Mouse (Mus musculus): ENCODE measurements at regions not wholly inside any gene's neighbourhood (a gene's known extent, or its start where the extent isn't known, plus 50 kb on each side); places are given as distances from the start of the nearest gene placed in this dataset.
A peak's percentile ranks its signal among the peaks of the same experiment; 100 is the strongest.

DNA sequence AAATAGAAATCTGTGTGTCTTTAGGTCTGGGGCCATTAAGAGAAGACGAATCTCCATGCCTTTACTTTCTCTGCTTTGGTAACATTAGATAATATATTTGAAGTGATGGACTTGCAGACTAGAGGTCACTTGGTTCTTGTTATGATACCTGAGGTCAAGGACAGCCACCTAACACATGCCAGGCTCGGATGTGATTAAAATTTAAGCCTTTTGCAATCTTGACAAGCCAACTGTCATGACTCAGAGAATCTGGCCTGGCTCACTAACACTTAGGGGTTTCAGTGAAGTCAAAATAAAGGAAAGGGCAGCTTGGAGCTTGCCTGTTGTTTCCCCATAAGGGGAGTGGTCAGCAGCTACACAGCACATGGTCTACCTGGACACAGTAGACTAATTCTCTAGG lies 320.4 kb upstream of the Tbc1d5 start:
- Histone ChIP-seq H3K36me3 (ENCODE audit: insufficient read depth, low read length) (no peaks in the 10 kb centered on the region), H3K9me3 (ENCODE audit: low read length) (no peaks in the 10 kb centered on the region), H3K27ac (ENCODE audit: low read length) (no peak overlapping the region), H3K4me2 (replicated peaks; ENCODE audit: low read depth, low read length) (no peak overlapping the region), H3K4me1 (ENCODE audit: insufficient read depth, low read length) (no peaks in the 10 kb centered on the region), H3K27me3 (ENCODE audit: insufficient read depth, low read length) (no peaks in the 10 kb centered on the region), H3K4me3 (ENCODE audit: low read length) (no peak overlapping the region), H3K9ac (replicated peaks; ENCODE audit: low read length) (no peak overlapping the region)
- ATAC-seq (ENCODE audit: low FRiP score, low TSS enrichment): no peak
- WGBS: 65% methylated on average over 2 of the region's 2 CpGs

DNA sequence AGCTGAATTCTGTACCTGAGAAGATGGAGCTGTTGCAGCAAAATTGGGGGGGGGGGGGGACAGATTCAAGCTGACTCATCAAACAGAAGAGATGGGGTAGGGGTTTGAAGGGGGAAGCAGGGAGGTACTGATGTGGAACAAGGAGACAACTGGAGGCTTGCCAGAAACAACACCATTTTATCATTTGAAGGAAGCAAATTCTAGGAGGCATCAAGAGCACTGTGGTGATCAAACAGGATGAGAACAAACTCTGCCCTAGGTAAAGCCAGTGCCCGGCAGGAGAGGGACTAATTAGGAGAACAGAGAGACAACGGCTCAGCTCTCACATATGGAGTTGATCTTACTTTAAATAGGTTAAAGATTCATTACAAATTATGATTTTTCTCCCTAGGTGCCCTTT lies 315.9 kb upstream of the Tbc1d5 start:
- Histone ChIP-seq H3K9ac (replicated peaks; ENCODE audit: low read length) (no peak overlapping the region), H3K27me3 (ENCODE audit: insufficient read depth, low read length) (no peaks in the 10 kb centered on the region), H3K4me2 (replicated peaks; ENCODE audit: low read depth, low read length) (no peak overlapping the region), H3K27ac (ENCODE audit: low read length) (no peak overlapping the region), H3K36me3 (ENCODE audit: insufficient read depth, low read length) (no peaks in the 10 kb centered on the region), H3K9me3 (ENCODE audit: low read length) (no peaks in the 10 kb centered on the region), H3K4me1 (ENCODE audit: insufficient read depth, low read length) (no peaks in the 10 kb centered on the region), H3K4me3 (ENCODE audit: low read length) (no peak overlapping the region)
- no peak for ATAC-seq (ENCODE audit: low FRiP score, low TSS enrichment)
- 56% methylated on average over 2 of the region's 2 CpGs for WGBS

DNA sequence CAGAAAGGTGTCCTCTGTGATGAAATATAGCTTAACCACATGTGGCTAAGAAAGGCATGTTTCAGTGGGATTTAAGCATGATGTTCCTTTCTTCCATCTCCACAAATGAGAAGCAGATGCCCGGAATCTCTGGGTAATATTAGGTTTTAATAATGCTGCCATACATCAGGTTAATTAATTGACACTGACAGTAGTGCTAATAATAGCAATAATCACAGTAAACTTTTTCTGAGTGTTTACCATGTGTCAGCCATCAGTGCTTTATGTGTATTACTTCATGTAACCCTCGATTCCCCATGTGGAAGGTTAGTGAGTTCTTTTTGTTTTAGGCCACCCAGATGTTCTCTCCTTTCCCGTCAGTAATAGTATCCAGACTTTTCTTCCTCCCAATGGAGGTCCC lies 310.2 kb upstream of the Tbc1d5 start:
- WGBS: 82% methylated on average over 3 of the region's 3 CpGs
- H3K4me3 ChIP-seq (ENCODE audit: low read length): no peak overlapping the region
- no peak overlapping the region for H3K27ac ChIP-seq (ENCODE audit: low read length)
- H3K27me3 ChIP-seq (ENCODE audit: insufficient read depth, low read length): no peaks in the 10 kb centered on the region
- H3K9me3 ChIP-seq (ENCODE audit: low read length): no peaks in the 10 kb centered on the region
- no peaks in the 10 kb centered on the region for H3K36me3 ChIP-seq (ENCODE audit: insufficient read depth, low read length)
- no peak for ATAC-seq (ENCODE audit: low FRiP score, low TSS enrichment)
- no peaks in the 10 kb centered on the region for H3K4me1 ChIP-seq (ENCODE audit: insufficient read depth, low read length)
- no peak overlapping the region for H3K4me2 ChIP-seq (replicated peaks; ENCODE audit: low read depth, low read length)
- no peak overlapping the region for H3K9ac ChIP-seq (replicated peaks; ENCODE audit: low read length)

DNA sequence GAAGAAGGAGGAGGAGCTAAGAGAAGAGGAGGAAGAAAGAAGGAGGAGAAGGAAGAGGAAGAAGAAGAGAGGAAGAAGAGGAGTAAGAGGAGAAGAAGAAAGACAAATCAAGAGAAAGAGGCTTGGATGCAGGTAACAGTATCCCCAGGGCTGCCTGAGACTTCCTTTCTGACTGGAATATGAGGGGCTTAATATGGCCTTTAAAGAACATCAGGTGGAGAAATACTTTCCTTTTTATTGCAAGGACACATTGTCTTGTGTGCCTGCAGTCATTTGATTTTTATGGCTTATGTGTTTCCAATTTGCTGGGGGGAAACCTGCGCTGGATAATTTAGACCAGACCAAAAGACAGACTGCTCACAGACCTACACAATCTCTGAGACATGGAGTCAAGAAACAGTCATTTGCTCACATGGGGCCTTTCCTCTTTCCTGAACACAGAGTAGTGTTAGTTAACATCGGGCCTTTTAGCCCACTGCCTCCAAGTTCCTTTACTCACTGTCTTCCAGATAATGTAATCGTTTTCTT lies 308.8 kb upstream of the Tbc1d5 start:
- Histone ChIP-seq H3K27me3 (ENCODE audit: insufficient read depth, low read length) (no peaks in the 10 kb centered on the region), H3K36me3 (ENCODE audit: insufficient read depth, low read length) (no peaks in the 10 kb centered on the region), H3K4me1 (ENCODE audit: insufficient read depth, low read length) (no peaks in the 10 kb centered on the region), H3K4me3 (ENCODE audit: low read length) (no peak overlapping the region), H3K9ac (replicated peaks; ENCODE audit: low read length) (no peak overlapping the region), H3K9me3 (ENCODE audit: low read length) (no peaks in the 10 kb centered on the region), H3K27ac (ENCODE audit: low read length) (no peak overlapping the region), H3K4me2 (replicated peaks; ENCODE audit: low read depth, low read length) (no peak overlapping the region)
- 84% methylated on average over 3 of the region's 3 CpGs for WGBS
- no peak for ATAC-seq (ENCODE audit: low FRiP score, low TSS enrichment)

DNA sequence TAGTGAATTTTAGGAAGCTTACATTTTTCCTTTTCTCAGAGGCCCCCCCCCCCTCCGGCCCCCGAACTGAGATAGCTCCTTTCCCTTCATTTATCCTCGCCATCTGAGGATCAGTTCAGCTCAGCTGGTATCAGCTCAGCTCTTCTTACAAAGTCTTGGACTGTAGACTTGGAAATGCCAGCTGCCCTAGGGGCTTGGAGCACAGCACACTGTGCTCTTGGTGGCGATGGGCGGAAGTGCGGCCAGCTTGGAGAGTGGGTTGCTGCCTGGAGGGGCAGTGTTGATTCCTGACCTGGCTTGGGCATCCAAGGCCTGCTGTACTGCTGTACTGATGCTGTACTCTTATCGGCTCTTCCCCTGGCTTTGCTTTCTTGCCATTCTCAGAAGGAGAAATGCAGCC lies 298.7 kb upstream of the Tbc1d5 start:
- Histone ChIP-seq H3K4me3 (ENCODE audit: low read length) (no peak overlapping the region), H3K4me1 (ENCODE audit: insufficient read depth, low read length) (no peaks in the 10 kb centered on the region), H3K9ac (replicated peaks; ENCODE audit: low read length) (no peak overlapping the region), H3K27me3 (ENCODE audit: insufficient read depth, low read length) (no peaks in the 10 kb centered on the region), H3K36me3 (ENCODE audit: insufficient read depth, low read length) (no peaks in the 10 kb centered on the region), H3K4me2 (replicated peaks; ENCODE audit: low read depth, low read length) (no peak overlapping the region), H3K27ac (ENCODE audit: low read length) (no peak overlapping the region), H3K9me3 (ENCODE audit: low read length) (peaks cover 9% of the 10 kb centered on the region; the same call in 1 of the 2 replicates)
- 0 out of 2 replicates have a peak, but pooled peaks have one; percentile 31 for ATAC-seq (ENCODE audit: low FRiP score, low TSS enrichment)
- WGBS: 83% methylated on average over 7 of the region's 7 CpGs

DNA sequence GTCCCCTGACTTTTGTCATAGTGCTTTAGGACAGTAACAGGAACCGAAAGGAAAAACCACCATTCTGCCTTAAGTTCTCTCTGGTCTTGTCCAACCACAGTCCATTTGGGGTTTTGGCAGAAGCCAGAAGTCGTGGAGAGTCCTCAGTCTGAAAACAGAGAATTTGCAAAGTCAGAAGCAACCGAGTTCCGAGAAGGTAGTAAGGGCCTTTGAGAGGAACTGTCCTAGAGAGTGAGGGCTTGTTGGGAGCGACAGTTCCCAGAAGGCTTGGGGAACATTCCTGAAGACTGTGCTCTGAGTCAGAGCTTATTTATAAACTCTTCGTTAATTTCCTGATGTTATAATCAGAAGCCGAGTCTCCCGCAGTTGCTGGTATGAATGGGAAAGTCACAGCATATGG lies 298.3 kb upstream of the Tbc1d5 start:
- Histone ChIP-seq H3K4me2 (replicated peaks; ENCODE audit: low read depth, low read length) (no peak overlapping the region), H3K27ac (ENCODE audit: low read length) (no peak overlapping the region), H3K9ac (replicated peaks; ENCODE audit: low read length) (no peak overlapping the region), H3K27me3 (ENCODE audit: insufficient read depth, low read length) (no peaks in the 10 kb centered on the region), H3K4me1 (ENCODE audit: insufficient read depth, low read length) (no peaks in the 10 kb centered on the region), H3K9me3 (ENCODE audit: low read length) (peaks cover 9% of the 10 kb centered on the region; the same call in 1 of the 2 replicates), H3K4me3 (ENCODE audit: low read length) (no peak overlapping the region), H3K36me3 (ENCODE audit: insufficient read depth, low read length) (no peaks in the 10 kb centered on the region)
- ATAC-seq (ENCODE audit: low FRiP score, low TSS enrichment): no peak
- WGBS: 88% methylated on average over 8 of the region's 8 CpGs

DNA sequence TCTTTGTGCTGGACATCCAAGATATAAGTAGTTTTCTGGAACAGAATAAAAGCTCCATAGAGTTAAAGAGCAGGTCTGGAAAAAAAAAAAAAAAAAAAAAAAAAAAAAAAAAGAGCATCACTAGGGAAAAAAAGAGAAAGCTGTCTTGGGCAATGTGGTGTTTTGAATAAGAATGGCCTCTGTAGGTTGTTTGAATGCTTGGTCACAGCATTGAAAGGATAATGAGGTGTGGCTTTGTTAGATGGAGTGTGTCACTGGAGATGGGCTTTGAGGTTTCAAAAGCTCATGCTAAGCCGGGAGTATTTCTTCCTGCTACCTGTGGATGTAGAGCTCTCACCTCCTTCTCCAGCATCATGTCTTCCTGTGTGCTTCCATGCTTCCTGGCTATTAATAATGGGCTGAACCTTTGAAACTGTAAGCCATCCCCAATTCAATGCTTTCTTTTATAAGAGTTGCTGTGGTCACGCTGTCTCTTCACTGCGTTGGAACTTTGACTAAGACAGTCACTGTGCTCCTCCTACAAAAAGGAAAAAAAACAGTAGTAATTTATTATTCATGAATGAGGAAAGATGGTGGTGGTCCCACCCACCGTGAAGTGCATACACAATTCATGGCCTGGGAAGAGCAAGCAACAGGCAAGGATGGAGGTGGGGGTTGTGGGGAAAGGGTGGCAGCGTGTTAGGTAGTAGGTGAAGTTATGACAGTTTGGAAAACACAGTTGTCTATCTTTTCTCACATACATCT lies 283.2 kb upstream of the Tbc1d5 start:
- H3K36me3 ChIP-seq (ENCODE audit: insufficient read depth, low read length): no peaks in the 10 kb centered on the region
- H3K27ac ChIP-seq (ENCODE audit: low read length): no peak overlapping the region
- no peaks in the 10 kb centered on the region; the same call in 1 of the 2 replicates for H3K27me3 ChIP-seq (ENCODE audit: insufficient read depth, low read length)
- ATAC-seq (ENCODE audit: low FRiP score, low TSS enrichment): no peak
- no peaks in the 10 kb centered on the region for H3K4me1 ChIP-seq (ENCODE audit: insufficient read depth, low read length)
- no peak overlapping the region for H3K9ac ChIP-seq (replicated peaks; ENCODE audit: low read length)
- WGBS: 67% methylated on average over 5 of the region's 5 CpGs
- no peak overlapping the region; the same call in 1 of the 2 replicates for H3K4me2 ChIP-seq (replicated peaks; ENCODE audit: low read depth, low read length)
- H3K4me3 ChIP-seq (ENCODE audit: low read length): no peak overlapping the region
- 0 out of 2 replicates have a peak, but pooled peaks cover 3% of the 10 kb centered on the region for H3K9me3 ChIP-seq (ENCODE audit: low read length)

DNA sequence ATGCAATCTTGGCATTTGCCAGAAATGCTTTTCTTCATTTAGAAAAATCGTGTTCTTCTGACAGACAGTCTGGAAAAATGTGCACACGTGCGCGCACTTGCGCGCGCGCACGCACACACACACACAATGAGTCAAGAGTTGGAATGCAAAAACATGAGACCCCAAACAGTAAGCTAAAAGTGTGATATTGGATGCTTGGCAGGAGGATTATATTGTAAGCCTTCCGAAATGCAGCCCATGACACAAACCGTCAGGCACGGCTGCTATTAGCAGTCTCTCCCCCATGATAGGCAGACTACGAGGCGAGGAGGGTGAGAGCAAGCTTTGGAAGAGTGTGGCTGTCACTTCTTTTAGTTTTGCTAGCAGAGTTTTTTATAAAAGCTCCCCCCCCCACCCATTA lies 282.1 kb upstream of the Tbc1d5 start:
- no peak overlapping the region for H3K9ac ChIP-seq (replicated peaks; ENCODE audit: low read length)
- H3K4me3 ChIP-seq (ENCODE audit: low read length): no peak overlapping the region
- WGBS: 51% methylated on average over 14 of the region's 14 CpGs
- no peaks in the 10 kb centered on the region for H3K36me3 ChIP-seq (ENCODE audit: insufficient read depth, low read length)
- ATAC-seq (ENCODE audit: low FRiP score, low TSS enrichment): no peak
- H3K4me2 ChIP-seq (replicated peaks; ENCODE audit: low read depth, low read length): peak overlapping the region; percentile 34
- H3K27me3 ChIP-seq (ENCODE audit: insufficient read depth, low read length): no peaks in the 10 kb centered on the region; the same call in 1 of the 2 replicates
- H3K9me3 ChIP-seq (ENCODE audit: low read length): 0 out of 2 replicates have a peak, but pooled peaks cover 3% of the 10 kb centered on the region
- no peaks in the 10 kb centered on the region for H3K4me1 ChIP-seq (ENCODE audit: insufficient read depth, low read length)
- no peak overlapping the region for H3K27ac ChIP-seq (ENCODE audit: low read length)

DNA sequence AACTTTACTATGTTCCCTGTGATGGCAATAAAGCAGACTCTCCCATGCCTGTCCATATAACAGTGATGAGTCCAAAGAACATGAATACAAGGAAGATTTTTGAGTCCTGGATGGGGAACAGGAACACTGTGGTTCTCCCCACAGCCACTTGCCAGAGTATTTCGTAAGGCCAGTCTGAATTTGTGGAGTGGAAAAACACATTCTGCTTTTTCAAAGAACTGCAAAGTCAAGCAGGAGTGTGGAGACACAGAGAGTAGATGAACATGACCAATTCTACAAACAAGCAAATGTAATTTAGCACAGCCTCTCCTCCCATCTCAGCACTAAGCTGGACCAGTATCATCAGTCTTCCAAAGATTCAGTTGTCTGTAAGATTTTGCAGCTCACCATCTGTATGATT lies 280.0 kb upstream of the Tbc1d5 start:
- no peaks in the 10 kb centered on the region for H3K36me3 ChIP-seq (ENCODE audit: insufficient read depth, low read length)
- no peaks in the 10 kb centered on the region for H3K9me3 ChIP-seq (ENCODE audit: low read length)
- ATAC-seq (ENCODE audit: low FRiP score, low TSS enrichment): no peak
- H3K27me3 ChIP-seq (ENCODE audit: insufficient read depth, low read length): no peaks in the 10 kb centered on the region; the same call in 1 of the 2 replicates
- no peak overlapping the region for H3K9ac ChIP-seq (replicated peaks; ENCODE audit: low read length)
- H3K4me2 ChIP-seq (replicated peaks; ENCODE audit: low read depth, low read length): no peak overlapping the region
- WGBS: 82% methylated on average over 1 of the region's 1 CpGs
- no peak overlapping the region for H3K27ac ChIP-seq (ENCODE audit: low read length)
- H3K4me1 ChIP-seq (ENCODE audit: insufficient read depth, low read length): no peaks in the 10 kb centered on the region
- no peak overlapping the region for H3K4me3 ChIP-seq (ENCODE audit: low read length)

DNA sequence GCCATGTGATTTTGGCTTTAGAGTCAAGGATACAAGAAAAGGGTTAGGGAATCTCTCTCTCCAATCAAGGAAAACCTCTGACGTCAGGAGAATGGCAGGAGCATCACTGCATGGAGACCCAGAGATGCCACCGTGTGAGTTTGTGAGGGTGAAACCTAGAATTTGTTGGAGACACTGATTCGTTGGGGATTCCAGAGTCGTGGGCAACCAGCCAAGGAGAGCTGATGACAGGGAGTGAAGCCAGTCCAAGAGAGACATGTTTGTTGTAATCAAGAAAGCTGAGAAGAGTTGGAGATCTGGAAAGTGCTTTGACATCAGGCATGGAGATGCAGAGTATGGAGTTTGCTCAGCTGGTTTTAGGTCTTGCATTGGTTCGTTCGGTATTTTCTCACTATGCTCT lies 236.6 kb upstream of the Tbc1d5 start:
- Histone ChIP-seq H3K36me3 (ENCODE audit: insufficient read depth, low read length) (no peaks in the 10 kb centered on the region), H3K9me3 (ENCODE audit: low read length) (no peaks in the 10 kb centered on the region), H3K4me2 (replicated peaks; ENCODE audit: low read depth, low read length) (no peak overlapping the region), H3K27ac (ENCODE audit: low read length) (no peak overlapping the region), H3K4me3 (ENCODE audit: low read length) (no peak overlapping the region), H3K27me3 (ENCODE audit: insufficient read depth, low read length) (no peaks in the 10 kb centered on the region), H3K9ac (replicated peaks; ENCODE audit: low read length) (no peak overlapping the region), H3K4me1 (ENCODE audit: insufficient read depth, low read length) (no peaks in the 10 kb centered on the region)
- WGBS: 89% methylated on average over 6 of the region's 6 CpGs
- no peak for ATAC-seq (ENCODE audit: low FRiP score, low TSS enrichment)

All from kidney, embryonic 16.5 days (tissue).